Mouse (Mus musculus) erythroblast, embryonic 14.5 days (primary cell): ENCODE results near the gene Gng2.

ENCODE experiments used
- GATA1 ChIP-seq: IDR thresholded peaks from 2 replicates; pipeline ENCODE4 v1.6.1; 2012; ENCODE audit warnings: low read length, inconsistent platforms, mixed read lengths
- TAL1 ChIP-seq: IDR thresholded peaks from 3 replicates; pipeline ENCODE4 v1.6.1; 2012; ENCODE audit warnings: low read length, inconsistent platforms, mixed read lengths

DNA sequence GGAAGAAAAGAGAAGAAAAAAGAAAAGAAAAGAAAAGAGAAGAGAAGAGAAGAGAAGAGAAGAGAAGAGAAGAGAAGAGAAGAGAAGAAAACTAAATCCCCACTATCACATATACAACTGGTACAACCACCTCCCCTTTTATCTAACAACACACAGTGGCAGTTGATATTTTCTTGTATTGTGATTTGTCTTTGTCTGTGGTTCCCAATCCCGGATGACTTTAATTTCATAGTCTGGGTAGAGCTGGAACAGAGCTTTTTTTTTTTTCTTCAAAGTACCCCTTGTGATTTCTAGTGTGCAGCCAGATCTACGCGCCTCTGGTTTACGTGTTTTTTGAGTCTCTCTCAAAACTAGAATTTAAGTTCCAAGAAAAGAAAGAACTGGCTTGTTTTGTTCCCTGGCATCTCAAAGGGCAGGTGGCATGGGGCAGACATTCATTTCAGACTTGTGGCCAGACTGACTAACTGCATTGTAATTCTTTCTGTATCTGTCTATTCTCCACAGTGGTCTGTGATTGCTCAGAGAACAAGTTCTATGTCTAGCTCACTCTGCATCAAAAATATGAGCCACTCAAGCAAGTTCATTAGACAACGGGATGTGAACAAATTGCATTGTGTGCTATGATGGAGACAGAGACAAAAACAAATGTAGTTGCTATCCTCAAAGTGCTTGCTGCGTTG is 7.2 kb downstream of the Gng2 start:
- TF ChIP-seq GATA1 = no peak
- TF ChIP-seq TAL1 = no peak
